ENCODE assay signal across 10 mouse cellular contexts in the genomic region with DNA sequence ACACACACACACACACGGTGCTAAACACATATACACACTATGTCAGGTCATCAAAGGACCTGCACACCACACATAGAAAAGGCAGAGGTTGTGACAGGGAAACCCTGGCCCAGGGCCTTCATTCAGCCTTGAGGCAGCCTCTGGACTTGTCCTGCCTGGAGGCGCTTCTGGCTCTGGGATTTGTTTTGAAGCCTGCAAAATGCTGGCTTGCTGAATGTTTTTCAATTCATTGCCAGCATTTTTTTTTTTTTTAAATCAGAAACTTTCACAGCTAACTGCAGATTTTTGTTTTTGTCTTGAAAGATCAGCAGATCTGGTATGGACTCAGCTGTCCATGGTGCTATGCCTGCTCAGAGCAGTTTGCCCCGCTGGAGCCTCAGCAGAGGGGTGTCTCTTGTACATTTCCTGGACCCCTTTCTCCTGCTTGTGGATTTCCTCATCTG. TPM values are rescaled to one million over a fixed set of nuclear protein-coding genes. Genes with fewer than 3 reads are reported as not detected.
A peak's percentile ranks its signal among the peaks of the same experiment; 100 is the strongest.
DNase-seq lines count a peak whose midpoint lies in the region; ATAC-seq and TF ChIP-seq lines count a peak whose summit lies in the region.
"Had no signal": no experiment of that assay in that cellular context is flagged by ENCODE, and none has a peak within 500 bp of the region (broad histone marks: within the 10 kb centered on the region; RNA-seq: fewer than 3 reads in every experiment).

No protein-coding gene starts in this region.

- TF ChIP-seq POLR2A in olfactory bulb, adult 2 months (IDR thresholded peaks at IDR 0.05; ENCODE audit: insufficient read depth, low read depth, low read length) = no peak

- no peak for TF ChIP-seq EP300 in heart, postnatal 0 days (IDR thresholded peaks at IDR 0.05; ENCODE audit: low read depth)

- H3K9me3 ChIP-seq in heart, postnatal 0 days (replicated peaks; ENCODE audit: control insufficient read depth, low read length) = no peaks in the 10 kb centered on the region

- no peaks in the 10 kb centered on the region for H3K4me1 ChIP-seq in heart, postnatal 0 days (ENCODE audit: control insufficient read depth, insufficient read depth)
- H3K4me1 ChIP-seq in olfactory bulb, adult 2 months (ENCODE audit: control insufficient read depth, insufficient read depth, low read length) = 0 out of 2 replicates have a peak, but pooled peaks cover 5% of the 10 kb centered on the region

- no peak overlapping the region for H3K9ac ChIP-seq in heart, postnatal 0 days (replicated peaks; ENCODE audit: low read depth, low read length)

- peak overlapping the region; percentile 74 for H3K27ac ChIP-seq in layer of hippocampus, adult 2 months
- peak overlapping the region; percentile 43; the same call in 1 of the 2 replicates for H3K27ac ChIP-seq in heart, postnatal 0 days (ENCODE audit: low read depth)
- H3K27ac ChIP-seq in olfactory bulb, adult 2 months (ENCODE audit: insufficient read depth, low read depth, low read length) = 0 out of 2 replicates have a peak overlapping the region, but pooled peaks have one; percentile 30

- ATAC-seq in heart, postnatal 0 days (ENCODE audit: insufficient read depth, low read depth) = no peak

- peak; percentile 40 to 44 for DNase-seq in cerebellum, postnatal 10 days
- DNase-seq in cerebellum, adult 11-12 months = no peak
- DNase-seq in layer of hippocampus, adult 2 months (ENCODE audit: low spot score in 2 of 2) = no peak
- no peak for DNase-seq in layer of hippocampus, postnatal 10 days (ENCODE audit: low spot score in 2 of 2)
- DNase-seq in heart, postnatal 0 days (ENCODE audit: low spot score) = no peak
- no peak for DNase-seq in T-cell, adult 2 months (ENCODE audit: low spot score)
- DNase-seq in embryo, embryonic 10 days (ENCODE audit: low spot score) = no peak
- DNase-seq: layer of hippocampus, postnatal 36 days; retina, postnatal 1 day had no signal

- TF ChIP-seq CTCF in layer of hippocampus, adult 2 months (conservative IDR thresholded peaks at IDR 0.05) = no peak
- no peak for TF ChIP-seq CTCF in heart, postnatal 0 days (IDR thresholded peaks at IDR 0.05; ENCODE audit: low read depth)
- TF ChIP-seq CTCF in olfactory bulb, adult 2 months (IDR thresholded peaks at IDR 0.05; ENCODE audit: insufficient read depth, low read depth, low read length) = no peak

- H3K36me3 ChIP-seq in heart, postnatal 0 days (replicated peaks; ENCODE audit: control insufficient read depth, insufficient read depth, low read length) = no peaks in the 10 kb centered on the region

- H3K4me2 ChIP-seq in heart, postnatal 0 days (ENCODE audit: low read depth, low read length) = no peak overlapping the region

- 63% methylated on average over 3 of the region's 3 CpGs for WGBS in heart, postnatal 0 days
- WGBS in olfactory bulb, adult 2 months = 73% methylated on average over 3 of the region's 3 CpGs

- H3K27me3 ChIP-seq in heart, postnatal 0 days (ENCODE audit: control insufficient read depth, insufficient read depth, low read length) = peaks cover 3% of the 10 kb centered on the region; the same call in 1 of the 2 replicates

- H3K4me3 ChIP-seq in layer of hippocampus, adult 2 months = no peak overlapping the region
- no peak overlapping the region for H3K4me3 ChIP-seq in heart, postnatal 0 days (ENCODE audit: low read depth, low read length)
- no peak overlapping the region for H3K4me3 ChIP-seq in olfactory bulb, adult 2 months (ENCODE audit: insufficient read depth, low read depth, low read length)

RNA-seq across cellular contexts. Expression of a gene that starts 11.4 kb away (rescaled TPM):
- 10 to 100 TPM; 11.7 to 13.4 TPM for total RNA-seq in layer of hippocampus, adult 2 months (2021)
- total RNA-seq in layer of hippocampus, postnatal 10 days (2021) = 10 to 100 TPM; 14.8 to 15.4 TPM
- total RNA-seq in heart, postnatal 0 days (2014; rRNA removed; ENCODE audit: low replicate concordance) = 5.4 and 7.8 TPM in 2 replicates
- polyA plus RNA-seq in heart, postnatal 0 days (2015; fragmentation: Nextera tagmentation; extraction: Ambion mirVana) = 2.1 and 2.4 TPM in 2 replicates
- not detected in 2 replicates for polyA plus RNA-seq in olfactory bulb, adult 2 months (2012; ENCODE audit: insufficient read depth, insufficient read length, low replicate concordance, missing spikeins)

RNA-seq across cellular contexts. Expression of a gene that starts 30.3 kb away (rescaled TPM):
- not detected for total RNA-seq in layer of hippocampus, adult 2 months (2021)
- total RNA-seq in layer of hippocampus, postnatal 10 days (2021) = not detected
- not detected in 2 replicates for total RNA-seq in heart, postnatal 0 days (2014; rRNA removed; ENCODE audit: low replicate concordance)
- polyA plus RNA-seq in heart, postnatal 0 days (2015; fragmentation: Nextera tagmentation; extraction: Ambion mirVana) = not detected in 2 replicates
- not detected in 2 replicates for polyA plus RNA-seq in olfactory bulb, adult 2 months (2012; ENCODE audit: insufficient read depth, insufficient read length, low replicate concordance, missing spikeins)

Comparison
In these comparisons a context has a peak if more than half of its experiments do, and no peak if none do; other contexts are left out.
1. DNase-seq: peak in cerebellum, postnatal 10 days (2 of 2); none in cerebellum, adult 11-12 months (single experiment), layer of hippocampus, adult 2 months (0 of 2), layer of hippocampus, postnatal 10 days (0 of 2), heart, postnatal 0 days (single experiment), T-cell, adult 2 months (single experiment) and embryo, embryonic 10 days (single experiment).
2. Peak in every context shown above with its lines, with median percentiles within 50 percentile points of each other: H3K27ac ChIP-seq.